Mouse (Mus musculus): ENCODE measurements around the gene Stk32c. TPM values are rescaled to one million over a fixed set of nuclear protein-coding genes. Genes with fewer than 3 reads are reported as not detected.

The Stk32c gene
- total RNA-seq, 2 experiments from 2014 or later, result 0.36 to 0.48 TPM

DNA sequence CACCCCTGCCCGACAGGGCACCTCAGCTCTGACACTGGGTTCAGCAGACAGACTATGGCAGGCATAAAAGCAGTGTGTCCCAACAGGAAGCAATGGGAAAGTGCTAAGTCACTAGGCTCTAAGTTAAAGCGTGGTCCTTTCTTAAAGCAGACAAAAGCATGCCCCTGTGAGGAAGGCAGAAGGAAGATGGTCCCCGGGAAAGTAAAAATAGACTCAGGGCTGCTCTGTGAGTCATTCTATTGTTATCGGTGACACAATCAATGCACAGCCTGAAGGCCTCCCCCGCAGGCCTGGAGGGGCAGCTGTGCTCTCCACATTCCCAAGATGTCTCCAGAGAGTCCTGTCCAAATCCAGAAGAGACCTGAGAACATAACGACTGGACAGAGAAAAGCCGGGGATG is 67.2 kb downstream of the Stk32c start:
- no peak for DNase-seq

DNA sequence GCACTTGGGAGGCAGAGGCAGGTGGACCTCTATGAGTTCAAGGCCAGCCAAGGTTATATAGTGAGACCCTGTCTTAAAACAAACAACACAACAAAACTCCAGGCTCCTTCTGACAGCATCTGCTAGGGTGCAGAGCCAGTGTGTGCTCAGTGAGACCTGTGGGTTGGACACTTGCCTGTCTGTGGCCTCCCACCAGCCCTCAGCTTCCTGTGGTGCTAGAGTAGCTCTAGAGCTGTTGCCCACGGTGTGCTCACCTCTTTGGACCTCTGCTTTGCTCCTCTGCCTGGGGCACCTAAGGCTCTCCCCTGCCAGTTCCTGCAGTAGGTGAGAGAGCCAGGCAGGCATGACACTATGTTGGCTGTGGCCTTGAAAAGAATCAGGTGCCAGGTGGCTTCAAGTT is 69.3 kb downstream of the Stk32c start:
- no peak for DNase-seq

- DNase-seq, result peak; percentile 25
Measured at GRCm38 (mm10) chr7:139139921-139140461, 73.1 kb downstream of the Stk32c start.

DNA sequence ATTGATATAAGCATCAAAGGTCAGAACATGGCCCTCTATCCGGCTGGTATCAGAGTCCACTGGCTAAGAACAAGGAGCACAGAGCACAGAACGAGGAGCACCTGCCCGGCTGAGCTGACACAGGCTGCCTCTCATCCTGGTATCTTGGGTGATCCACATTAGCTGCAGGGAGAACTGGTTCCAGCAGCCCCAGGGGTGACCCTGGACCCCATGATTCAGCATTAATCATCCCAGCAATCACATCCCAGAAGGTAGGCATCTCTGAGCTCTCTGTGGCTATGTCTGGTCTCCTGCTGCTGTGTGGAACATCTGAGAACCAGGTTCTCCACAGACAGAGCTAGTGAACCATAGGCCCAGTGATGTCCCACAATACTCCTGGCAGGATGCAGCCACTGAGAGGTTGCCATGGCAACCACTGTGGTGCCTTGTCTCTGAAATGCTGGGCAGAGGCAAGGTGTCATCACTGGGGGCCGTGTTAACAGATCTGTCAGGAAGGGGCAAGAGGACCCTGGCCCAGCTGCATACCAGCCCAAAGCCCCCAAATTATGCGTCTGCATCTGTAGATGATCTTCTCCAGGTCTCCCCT is 76.1 kb downstream of the Stk32c start:
- no peak for DNase-seq

GRCm38 (mm10) chr7:139135236-139135635 is 77.9 kb downstream of the Stk32c start:
- no peak for DNase-seq

DNA sequence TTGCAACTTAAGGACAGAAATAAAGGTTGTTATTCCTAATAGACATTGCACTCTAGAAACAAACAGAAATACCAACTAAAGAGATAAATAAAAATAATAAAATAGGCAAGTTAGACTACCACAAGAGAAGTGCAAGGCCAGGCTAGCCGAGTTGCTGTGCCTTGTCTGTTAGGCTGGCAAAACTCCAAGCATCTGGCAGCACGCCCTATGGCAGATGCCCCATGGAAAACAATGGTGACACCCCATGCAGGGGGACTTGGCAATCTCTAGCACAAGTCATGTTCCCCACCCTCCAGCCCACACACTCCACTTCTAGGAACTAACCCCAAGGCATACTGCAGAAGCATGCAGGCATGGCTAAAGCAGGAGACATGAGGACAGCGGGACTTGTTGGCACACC is 79.7 kb downstream of the Stk32c start:
- no peak for DNase-seq

- no peak for DNase-seq
Measured at GRCm38 (mm10) chr7:139131538-139131937, 81.6 kb downstream of the Stk32c start.

DNA sequence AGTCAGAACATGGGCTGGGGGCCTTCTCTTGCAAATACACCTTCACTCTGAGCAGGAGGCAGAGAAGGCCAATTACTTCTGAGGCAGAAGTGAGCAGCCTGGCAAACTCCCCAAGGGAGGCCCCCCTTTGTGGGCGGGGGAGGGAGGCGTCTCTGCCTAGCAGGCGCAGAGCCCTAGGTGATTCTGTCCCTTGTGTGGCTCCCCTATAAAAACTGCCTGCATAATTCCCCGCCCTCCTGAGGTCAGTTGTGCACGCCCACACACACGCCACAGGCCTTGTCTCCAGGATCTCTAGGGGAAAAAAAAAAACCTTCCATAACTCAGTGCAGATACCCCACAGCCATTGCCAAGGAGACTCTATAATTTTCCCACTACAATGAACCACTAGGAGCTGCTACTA is 82.7 kb downstream of the Stk32c start:
- no peak for DNase-seq

GRCm38 (mm10) chr7:139128994-139129393 is 84.1 kb downstream of the Stk32c start:
- DNase-seq, result no peak

DNA sequence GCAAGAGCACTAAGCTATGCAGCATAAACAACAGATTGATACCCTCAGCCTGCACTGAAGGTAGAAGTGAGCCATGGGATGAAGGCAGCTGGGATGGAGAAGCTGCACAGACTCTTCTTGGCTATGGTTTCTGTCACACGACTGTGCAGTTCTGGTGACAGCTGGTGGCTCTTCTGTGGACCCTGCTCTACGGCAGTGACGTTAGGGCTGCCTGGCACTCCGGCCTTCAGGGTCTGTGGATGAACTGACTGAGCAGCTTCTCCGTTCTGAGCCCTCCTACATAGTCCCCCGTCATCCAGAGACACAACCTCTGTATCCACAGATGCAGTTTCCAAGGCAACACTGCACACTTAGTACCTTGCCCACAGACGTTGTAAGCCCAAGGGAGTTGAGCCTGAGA is 86.6 kb downstream of the Stk32c start:
- DNase-seq, result no peak

DNA sequence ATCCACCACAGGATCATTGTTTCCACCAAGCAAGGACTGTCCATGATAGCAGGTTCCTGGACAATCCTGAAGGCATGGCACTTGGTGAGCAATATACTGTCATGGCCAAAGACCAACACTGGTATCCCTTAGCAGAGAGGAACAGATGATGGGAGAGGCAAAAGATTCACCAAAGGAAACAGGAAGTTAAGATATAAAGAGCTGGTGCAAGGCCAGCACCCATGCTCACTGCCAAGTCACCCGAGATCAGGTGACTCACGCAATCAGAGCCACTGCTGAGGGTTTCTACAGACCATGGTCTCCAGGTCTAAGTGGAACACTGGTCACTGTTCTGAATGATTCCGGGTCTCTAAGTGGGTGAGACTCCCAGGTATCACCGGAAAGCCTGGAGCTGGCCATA is 87.2 kb downstream of the Stk32c start:
- no peak for DNase-seq

GRCm38 (mm10) chr7:139119775-139120153 is 93.3 kb downstream of the Stk32c start:
- DNase-seq, result no peak

DNA sequence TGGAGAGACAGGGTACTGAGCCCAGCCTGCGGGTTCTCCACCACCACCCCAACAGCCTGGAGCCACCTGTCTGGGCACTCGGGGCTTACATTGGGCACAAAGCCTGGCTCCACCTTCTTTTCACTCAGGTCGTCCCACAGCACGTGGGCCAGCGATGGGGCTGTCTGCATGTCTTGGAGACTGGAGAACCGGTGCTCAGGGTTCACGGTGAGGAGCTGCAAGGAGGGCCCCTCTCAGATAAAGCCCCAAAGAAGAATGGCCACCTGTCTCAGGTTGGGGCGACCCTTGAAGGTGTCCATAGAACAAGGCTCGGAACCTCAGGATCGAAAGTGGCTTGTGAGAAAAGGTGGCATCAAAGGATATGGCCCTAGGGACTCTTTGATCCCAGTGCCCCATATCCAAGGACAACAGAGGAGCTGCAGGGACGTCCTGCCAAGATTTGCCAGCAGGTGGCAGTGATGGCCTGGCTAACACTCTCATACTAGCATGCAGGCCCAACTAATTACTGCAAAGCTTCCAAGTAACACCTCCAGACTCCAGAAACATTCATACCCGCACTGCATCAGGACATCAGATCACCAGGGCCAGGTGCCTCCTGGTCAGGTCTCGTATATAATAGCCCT is 93.8 kb downstream of the Stk32c start:
- DNase-seq, result peak; percentile 42

GRCm38 (mm10) chr7:139107908-139108650 is 105.0 kb downstream of the Stk32c start:
- no peak for DNase-seq

DNA sequence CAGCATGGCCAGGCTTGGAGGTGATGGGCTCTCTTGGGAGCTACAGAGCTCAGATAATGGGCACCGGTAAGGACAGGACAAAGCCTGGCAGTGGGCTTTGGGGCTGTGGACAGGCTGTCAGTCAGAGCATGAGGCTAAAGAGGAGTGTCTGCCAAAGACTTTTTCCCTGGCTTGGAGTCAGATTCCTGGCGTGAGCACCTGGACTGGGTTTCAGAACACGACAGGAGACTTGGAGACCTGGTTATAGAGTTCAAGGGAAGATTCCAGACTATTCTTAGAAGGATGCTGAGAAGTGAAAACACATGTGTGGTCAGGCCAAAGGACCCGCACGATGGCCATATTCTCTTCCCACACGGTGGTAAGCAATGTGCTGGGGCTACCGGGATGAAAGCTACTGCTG is 107.4 kb downstream of the Stk32c start:
- DNase-seq, result no peak

DNA sequence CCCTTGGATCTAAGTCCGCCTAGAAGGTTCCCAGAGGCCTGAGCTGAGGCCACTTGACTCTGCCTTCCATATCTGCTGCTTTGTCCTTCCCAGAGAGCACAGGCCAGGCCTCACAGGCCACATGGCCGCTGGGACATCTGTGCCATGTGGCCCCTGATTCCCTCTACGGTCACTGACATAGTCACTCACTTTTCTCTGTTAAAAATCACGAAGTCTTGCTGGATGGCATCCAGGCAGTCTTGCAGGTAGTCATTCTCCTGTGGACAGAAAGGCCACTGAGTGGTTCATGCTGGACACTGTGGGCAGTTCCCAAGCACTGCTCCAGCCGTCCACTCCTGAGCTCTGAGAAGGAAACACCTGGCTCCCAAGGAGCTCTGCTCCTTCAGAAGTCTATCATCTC is 108.0 kb downstream of the Stk32c start:
- DNase-seq, result no peak

DNA sequence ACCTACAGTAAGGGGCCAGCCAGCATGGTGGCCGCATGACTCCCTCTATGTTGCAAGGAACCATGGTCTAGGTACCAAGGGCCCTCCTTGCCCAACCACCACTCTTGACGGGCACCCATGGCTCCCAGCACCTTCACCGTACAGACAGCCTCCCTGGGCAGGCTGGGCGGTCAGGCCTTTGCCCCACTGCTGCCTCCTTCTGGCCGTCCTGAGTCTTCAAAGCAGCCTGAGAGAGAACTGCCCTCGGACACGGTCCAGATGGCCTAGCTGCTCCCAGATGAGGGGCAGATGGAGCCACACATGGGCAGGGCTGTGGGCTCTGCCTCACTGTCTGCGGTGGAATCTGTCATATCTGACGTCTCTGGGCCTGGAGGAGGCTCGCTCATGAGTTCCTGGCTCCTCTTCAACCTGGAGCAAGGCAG is 109.1 kb downstream of the Stk32c start:
- no peak for DNase-seq

- no peak for DNase-seq
Measured at GRCm38 (mm10) chr7:139101826-139102225, 111.3 kb downstream of the Stk32c start.

- DNase-seq, result no peak
Measured at GRCm38 (mm10) chr7:139101286-139101804, 111.8 kb downstream of the Stk32c start.

DNA sequence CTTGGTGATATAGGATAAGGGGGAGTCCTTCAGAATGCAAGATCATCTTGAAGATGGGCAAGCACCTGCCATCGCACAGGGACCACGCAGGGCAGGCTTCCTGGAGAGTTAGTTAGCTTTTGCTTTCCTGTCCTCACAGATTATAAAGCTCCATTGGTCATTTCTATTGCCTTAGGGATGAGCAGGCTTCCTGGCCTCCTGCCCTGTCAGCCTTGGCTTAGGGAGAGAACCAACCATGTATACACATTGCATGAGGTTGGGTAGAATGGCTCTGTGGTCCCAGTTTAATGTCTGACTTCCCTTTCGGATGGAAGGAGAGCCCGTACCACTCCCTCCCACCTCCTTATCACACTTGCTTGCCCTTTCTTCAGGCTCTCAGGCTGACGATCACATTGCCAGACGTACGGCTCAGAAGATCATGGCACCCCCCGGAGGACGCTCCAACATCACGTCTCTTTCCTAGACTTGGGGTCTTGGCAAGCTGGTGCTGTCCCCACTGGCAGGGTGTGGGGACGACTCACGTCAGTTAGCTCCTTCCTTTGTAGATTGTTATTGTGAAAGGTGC is 112.5 kb downstream of the Stk32c start:
- no peak for DNase-seq

DNA sequence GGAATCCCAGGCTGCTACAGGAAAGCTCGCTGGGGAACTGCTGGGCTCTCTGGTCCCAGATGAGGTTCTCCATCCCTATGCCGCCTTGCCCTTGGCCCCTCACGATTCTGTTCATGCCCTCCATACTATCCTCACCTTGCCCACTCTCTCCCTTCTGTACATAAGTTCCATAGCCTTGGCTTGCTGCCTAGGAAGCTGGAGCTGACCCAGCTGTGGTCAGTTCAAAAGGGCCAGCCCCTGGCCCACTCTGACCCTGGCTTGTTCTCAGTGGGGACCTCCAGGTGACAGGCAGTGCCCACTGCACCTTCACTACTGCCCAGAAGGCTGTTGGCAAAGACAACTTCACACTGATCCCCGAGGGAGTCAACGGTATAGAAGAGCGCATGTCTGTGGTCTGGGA is 116.7 kb downstream of the Stk32c start:
- DNase-seq, result no peak

DNA sequence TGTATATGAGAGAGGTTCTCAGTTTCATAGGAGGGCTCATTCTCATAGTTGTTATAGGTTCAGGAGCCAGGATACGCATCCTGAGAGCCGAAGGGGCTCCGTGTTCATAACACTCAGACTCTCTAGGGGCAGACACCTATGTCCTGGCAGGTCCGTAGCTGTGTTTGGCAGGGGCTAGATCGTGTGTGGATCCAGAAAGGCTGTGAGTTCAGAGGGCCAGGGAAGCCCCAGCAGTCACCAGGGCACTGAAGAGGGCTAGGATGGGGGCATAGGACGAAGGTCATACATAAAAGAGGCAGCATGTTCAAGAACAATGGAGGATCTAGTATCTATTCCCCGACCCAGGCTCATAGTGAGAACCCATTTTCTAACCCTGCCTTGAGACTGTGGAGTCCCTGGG is 117.8 kb downstream of the Stk32c start:
- DNase-seq, result no peak

GRCm38 (mm10) chr7:139094761-139095160 is 118.3 kb downstream of the Stk32c start:
- DNase-seq, result no peak

Data from gastrocnemius, postnatal 25 days (tissue).